Mouse (Mus musculus) kidney, adult 8-10 months (tissue): ENCODE data around the gene Mpped2.

Source experiments
- DNase-seq, 2 experiments: peaks; one replicate each; pipeline ENCODE4 v3.0.0; 2022

Gene Mpped2

DNA sequence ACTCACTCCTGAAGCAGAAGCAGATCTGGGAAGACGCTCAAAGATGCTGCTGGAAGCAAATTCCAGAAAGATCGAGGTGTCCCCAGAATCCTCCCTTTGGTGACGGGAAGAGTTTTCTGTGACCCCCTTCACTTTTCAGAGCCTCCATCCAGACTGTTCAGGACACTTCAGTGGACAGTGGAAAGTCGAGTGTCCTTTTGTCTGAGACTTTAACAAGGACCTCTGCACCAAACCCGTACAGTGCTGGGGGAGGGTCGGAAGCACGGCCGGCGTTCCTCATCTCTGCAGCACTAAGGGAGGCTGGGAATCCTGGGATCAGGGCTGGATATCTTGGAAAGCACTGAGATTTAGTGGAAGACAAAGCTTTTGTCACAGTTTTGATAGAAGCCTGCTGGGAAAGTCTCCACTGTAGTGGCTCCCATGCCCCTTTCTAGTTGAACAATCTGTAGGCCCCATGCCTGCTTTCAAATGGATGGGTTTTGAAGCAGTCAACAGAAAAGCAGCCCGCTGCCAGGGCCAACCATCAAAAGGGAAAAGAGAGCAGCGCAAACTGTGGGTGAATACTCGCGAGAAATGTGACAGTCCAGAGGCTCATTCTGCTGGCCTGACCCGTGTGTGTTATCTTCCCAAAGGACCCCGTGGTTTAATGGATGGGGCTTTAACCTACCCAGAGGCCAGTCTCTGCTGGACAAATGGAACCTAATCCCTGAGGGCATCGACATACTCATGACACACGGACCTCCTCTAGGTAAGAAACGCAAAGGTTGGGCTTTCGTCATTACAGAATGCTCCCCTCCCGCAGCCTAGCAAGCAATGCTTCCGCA lies 168.0 kb downstream of the Mpped2 start:
- DNase-seq = no peak

DNA sequence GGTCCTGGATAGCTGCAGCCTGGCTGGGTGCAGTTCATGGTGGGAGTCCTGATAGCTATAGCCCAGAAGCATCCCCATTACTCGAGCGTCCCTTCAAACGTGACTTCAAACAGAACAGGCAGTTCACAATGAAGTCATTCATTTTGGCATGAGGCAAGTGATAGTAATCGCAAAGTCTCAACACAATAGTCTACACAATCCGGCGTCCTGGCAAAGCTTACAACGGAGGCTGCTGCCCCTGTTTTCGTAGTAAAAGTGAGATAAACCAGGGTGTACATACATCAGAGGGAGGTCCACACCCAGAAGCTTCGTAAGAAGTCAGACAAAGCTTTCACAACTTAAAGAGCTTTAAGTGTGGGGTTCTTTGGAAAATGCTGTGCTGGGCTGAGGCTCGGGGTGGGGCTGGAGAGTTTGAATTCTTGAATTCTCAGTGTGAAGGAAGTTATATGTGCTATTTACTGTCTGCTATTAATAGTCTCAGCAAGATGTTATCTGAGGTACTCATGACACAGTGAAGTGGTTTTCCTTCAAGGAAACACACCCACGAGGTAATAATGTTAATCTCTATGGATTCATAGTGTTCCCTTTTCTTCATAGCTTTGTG lies 170.1 kb downstream of the Mpped2 start:
- no peak for DNase-seq

DNA sequence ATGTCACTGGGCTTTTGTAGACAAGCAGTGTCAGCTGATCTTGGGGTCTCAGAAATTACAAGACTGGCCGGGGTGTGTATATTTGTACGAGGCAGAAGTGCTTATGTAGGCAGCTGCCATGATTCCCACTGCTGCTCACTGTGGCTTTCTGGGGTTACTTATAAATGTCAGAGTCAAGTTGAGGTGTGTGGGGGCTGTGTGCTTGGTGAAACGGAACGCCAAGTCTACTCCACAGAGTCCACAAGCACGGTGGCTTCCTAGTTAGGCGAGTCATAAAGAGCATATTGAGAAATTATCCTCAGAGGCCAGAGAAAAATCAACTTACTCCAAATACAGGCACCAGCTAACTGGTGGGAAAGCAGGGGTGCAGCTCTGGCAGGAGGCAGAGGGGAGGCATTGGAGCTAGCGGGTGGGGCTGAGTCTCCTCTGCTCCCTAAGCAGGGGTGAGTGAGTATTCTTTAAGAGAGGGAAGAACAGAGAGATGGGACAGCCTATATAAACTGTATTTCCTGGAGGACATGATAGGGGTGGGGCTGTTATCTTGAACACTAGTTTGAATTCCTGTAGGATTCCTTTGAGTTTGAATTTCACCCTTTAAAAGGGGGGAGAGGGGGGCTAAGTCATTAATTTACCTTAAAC lies 172.2 kb downstream of the Mpped2 start:
- no peak for DNase-seq

DNA sequence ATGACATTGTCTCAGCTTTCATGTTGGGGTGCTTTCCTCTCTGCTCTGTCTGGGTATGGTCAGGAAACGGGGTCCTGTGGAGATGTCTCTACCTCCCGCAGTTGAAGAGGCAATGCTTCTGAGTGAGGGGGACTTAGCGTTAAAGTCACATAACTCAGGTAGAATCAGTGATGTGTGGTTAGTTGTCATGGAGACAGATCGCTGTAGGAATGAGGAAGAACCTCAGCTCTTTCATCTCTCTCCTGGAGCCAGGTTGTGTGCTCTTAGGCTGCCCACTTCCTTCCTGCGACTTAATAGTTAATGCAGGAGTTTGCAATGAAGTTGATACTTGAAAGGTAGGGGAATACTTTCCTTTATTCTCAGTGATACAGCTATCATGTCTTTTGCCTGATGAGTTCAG lies 173.2 kb downstream of the Mpped2 start:
- DNase-seq = no peak

DNA sequence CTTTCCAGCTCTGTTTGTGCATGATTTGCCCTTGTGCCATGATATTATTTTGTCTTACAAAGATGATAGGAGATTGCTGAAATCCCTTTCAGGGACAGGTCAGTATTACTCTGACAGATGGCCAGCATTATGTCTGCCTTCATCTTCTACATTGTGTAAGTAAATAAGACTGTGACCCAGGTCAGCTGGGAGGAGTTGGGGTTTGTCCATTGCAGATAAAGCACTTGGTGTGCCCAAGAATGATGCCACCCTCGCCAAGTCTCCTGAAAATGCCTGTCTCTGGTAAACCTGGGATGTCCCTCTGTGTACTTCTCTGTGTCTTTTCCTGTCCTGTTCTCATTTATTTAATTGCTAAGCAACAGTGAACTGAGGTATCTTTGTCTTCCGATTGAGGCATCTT lies 177.8 kb downstream of the Mpped2 start:
- DNase-seq = no peak

DNA sequence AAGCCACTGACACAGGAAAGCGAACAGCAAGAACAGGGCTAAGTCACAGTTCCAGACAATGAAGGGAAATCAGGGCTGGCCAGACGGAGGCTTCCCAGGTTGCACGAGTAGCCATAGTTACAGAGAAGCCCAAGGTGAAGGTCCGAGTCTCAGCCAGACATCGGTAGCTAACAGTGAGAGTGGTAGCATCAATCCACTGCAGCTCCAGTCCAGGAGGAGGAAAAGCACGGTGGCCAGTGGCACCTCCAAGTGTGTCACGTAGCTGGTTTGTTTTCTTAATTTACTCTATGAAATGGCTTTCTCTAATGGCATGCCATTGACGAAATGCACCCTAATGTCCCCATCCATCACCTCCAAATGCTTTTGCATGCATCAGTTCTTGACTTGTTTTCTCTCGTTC lies 180.1 kb downstream of the Mpped2 start:
- no peak for DNase-seq

DNA sequence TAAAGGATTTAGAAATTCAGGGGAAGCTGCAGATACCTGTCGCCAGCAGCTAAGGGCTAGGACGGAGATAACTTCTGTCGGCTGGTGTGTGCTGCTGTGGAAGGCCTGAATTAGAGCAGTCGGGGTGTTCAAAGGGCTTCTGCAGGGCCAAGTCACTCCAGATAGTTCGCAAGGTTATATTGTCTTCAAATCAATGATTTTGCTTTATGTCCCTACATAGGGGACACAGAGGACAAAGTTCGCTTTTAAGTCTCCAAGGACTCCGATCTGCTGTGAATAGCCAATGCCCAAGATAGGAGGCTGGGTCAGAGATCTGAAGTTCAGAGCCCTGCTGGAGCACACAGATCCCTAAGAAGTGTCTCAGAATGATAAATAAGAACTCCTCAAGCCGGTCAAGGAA lies 190.3 kb downstream of the Mpped2 start:
- no peak for DNase-seq

DNA sequence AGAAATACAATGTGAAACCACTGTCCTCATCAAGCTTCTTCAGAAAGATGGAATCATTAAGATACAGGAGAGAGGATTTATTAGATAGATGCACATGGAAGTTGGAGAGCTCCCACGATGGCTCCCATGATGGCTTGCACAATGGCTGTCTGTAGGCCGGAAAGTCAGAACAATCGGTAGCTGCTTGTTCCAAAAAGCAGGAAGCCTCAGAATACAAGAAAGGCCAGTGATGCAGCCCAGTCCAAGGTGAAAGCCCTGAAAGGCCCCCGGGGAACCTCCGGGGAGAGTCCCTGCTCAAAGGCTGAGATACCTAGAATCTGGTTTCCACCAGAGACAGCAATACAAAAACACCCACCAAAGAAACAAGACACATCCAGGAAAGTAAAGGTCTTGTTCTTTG lies 195.1 kb downstream of the Mpped2 start:
- DNase-seq = no peak

DNA sequence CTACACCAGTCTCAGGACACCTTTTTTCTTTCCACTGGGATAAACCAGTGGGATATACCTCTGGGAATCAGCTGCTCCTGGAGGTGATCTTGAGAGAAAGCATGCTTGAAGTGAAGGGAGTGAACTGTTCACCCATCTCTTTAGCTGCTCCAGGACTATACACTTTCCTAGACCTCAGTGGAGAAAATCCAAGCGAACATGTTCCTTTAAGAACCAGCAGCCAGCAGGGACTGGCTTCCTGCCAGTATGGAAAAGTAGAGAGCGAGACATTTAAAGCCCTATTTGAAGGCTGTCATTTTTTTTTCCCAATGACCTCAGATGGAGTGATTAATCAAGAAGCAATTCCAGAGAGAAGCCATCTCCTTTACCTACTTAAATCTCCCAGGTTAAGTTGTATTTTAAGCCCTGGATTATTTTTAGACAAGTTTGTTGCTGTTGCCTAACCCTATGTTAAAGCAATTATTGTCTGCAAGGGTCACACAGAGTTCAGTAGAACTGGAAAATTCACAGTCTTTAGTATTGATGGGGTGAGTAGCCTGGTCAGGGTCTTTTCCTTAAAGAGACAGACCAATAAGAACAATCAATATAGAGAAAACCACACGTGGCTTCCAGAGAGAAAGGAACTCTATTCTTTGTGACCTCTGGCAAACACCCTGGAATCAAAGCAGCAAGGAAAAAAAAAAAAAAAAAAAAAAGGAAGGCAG lies 196.4 kb downstream of the Mpped2 start:
- DNase-seq = peak; percentile 41 to 52

DNA sequence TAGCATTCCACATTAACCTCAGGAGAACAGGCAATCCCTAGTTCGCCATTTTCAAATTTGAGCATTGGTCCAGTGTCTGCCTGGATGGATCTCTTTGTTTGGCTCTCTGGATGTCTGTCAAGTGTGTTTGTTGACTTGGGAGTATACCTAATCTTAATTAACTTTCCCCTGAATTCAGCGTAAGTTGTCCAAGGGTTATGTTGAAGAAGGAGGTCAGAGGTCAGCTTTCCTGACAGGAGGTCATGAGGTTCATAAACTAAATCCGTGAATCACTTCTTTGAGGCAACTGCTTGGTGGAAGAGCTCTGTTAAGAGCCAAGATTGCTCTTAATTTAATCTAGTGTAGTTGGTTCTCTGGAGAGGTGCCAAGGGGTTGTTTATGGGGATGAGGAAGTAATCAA lies 200.3 kb downstream of the Mpped2 start:
- DNase-seq = no peak

DNA sequence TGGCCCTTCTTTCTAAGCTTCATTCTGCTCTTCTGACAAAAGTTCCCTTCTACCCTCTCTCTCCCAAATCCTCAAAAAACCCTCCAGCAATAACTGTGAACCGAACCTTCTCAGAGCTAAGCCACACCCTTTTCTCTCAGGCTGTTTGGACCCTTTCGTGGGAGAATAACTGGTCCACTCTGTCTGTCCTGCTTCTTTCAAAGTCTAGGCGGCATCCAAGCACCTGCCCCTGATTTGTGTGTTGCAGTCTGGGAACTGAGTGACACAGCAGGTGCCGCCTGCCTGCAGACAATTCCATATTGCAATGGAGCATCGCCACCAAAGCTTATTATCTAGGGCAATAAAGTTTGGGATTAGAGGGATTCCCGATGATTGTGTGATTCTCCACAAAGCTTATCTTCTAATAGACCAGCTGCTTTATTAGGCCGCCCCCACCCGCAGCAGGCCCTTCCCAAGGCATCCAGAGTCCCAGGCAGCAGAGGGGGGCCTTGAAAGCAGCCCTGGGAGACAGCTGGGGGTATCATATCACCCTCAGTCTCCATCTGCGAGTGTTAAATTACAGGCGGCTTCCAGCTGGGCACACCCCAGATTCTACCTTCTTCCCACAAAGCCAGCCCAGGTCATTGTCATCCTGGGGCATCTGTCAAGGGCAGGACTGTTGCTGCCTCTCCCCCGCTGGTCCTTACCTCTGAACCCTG lies 202.4 kb downstream of the Mpped2 start:
- no peak for DNase-seq

DNA sequence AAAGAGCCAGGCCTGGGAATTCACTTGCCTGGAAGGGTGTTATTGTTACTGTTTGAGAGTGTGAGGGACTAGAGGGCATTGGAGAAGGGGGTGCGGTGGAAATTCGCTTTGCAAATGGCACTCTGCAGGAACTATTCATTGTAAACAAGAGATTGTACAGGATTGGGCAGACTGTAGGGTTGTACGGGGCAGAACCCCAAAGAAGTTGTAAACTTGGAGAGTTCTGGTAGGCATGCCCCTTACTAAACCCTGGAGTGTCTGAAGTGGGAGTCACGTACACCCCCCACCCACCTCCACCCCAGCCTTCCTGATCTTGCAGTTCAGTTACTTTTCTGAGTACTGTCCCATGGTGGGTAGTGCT lies 202.9 kb downstream of the Mpped2 start:
- no peak for DNase-seq

DNA sequence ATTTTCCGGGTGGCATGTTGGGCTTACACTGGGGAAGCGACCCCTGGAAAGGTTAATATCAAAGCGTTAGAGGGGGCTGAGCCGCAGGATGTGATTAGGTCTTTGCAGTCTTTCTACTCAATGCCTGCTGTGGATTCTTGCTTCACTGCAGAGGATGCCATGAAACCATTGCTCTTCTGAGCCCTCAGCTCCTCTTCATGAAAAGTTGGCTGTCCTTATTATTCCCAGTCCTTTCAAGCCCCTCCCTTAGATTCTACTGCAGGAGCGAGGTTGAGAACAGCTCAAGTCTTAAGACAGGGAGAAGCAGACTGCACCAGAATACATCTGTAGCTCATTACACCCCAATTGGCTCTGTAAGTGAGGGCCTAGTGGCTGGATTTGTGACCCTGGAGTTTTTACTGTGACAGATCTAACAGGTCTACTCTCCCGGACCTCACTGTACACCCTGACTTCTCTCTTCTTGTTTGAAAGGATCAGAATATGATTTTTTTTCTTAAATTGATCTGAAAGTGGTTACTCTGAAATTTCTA lies 218.9 kb downstream of the Mpped2 start:
- DNase-seq = no peak
